Mouse (Mus musculus) erythroblast, adult 5-6 weeks (primary cell): ENCODE data around the gene Ntm. TPM values are rescaled to one million over a fixed set of nuclear protein-coding genes. Genes with fewer than 3 reads are reported as not detected.

Experiments used
- ATAC-seq: replicated peaks from 2 replicates; pipeline ENCODE4 v1.8.0; 2016; ENCODE audit warnings: moderate number of reproducible peaks, mild to moderate bottlenecking, moderate TSS enrichment, inconsistent platforms; ENCODE audit not compliant: poor library complexity, low FRiP score, severe bottlenecking
- total RNA-seq, 2 experiments: library from RNA; stranded (forward) in 1 of 2; stranded (reverse) in 1 of 2; fragments of 150-400 nt in 1 of 2; fragments of 200-764, 138-1000 nt in 1 of 2; gene quantifications; 2 replicates each; pipeline versions ENCODE4 v1.2.3 to v1.2.4; 2015 to 2017; ENCODE audit warnings: low replicate concordance in 2 of 2

The Ntm gene
- total RNA-seq, 2 experiments from 2014 or later = not detected

DNA sequence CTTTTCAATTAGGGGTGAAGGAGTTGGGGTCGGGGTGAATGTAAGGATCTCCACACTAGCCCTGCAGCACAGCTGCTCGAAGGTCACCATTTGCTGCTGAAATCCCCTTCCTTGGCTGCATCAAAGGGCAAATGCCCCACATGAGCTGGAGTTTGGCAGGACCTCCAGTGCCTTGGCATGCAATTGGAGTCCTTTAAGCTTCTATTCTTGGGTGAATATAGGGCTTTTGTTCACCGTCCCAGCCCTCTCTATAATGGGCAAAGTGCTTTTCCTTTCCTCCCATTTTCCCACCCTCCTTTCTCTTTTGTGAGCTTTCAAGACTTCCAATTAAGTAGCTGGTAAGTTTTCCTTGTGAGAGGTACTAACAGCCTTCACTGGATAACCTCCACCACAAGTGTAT lies 156.2 kb downstream of the Ntm start:
- no peak for ATAC-seq

GRCm38 (mm10) chr9:29804483-29804882 lies 158.5 kb downstream of the Ntm start:
- ATAC-seq = no peak

GRCm38 (mm10) chr9:29803738-29804285 lies 159.1 kb downstream of the Ntm start:
- no peak for ATAC-seq

GRCm38 (mm10) chr9:29802990-29803737 lies 159.8 kb downstream of the Ntm start:
- no peak for ATAC-seq

GRCm38 (mm10) chr9:29802071-29802705 lies 160.8 kb downstream of the Ntm start:
- no peak for ATAC-seq

DNA sequence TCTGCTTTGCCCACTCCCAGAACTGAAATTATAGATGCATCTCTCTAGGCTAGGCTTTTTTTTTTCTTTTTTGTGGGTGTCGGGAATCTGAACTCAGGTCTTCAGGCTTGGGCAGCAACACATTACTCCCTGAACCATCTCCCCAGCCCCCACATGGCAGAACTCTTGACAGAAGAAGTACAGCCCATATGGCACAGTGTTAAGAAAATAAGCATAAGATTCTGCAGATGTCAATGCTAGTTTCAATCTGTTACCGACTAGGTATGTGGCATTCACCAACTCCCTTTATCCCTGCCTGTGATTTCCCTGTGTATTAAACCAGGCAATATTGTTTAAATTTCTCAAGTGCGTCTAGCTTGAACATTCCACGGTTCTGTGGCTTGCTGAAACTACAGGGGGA lies 166.7 kb downstream of the Ntm start:
- ATAC-seq = no peak

DNA sequence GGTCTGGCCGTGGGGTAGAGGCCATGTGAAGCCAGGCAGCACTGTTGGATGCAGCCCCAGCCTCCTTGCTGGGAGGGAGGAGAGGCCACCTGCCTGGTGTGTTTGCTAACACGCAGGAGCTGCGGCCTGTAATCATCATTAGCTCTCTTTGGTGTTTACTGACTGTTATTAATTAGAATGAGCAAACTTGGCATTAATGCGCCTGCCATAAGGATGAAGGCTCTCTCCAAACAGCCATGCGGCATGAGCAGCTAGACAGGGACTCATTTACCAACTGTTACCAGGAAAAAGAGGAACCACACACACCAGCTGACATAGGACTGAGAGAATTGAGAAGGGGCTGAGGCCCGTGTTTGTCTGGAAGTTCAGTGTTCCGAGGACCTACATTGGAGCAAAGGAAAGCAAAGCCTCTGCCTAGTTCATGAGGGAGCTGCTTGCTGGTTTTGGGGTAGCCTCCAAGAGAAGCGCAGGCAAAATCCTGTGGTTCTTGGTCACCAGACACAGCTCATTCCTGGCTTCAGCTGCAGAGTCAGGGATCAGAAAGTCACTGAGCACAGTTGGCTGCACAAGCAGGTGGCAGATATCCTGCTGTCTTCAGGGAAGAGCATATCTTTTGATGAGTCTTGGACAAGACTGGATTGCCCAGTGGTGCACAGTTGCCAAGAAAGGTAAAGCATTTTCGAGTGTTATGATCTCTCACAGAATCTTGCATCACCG lies 171.6 kb downstream of the Ntm start:
- ATAC-seq = no peak

GRCm38 (mm10) chr9:29790017-29790416 lies 172.9 kb downstream of the Ntm start:
- ATAC-seq = no peak

DNA sequence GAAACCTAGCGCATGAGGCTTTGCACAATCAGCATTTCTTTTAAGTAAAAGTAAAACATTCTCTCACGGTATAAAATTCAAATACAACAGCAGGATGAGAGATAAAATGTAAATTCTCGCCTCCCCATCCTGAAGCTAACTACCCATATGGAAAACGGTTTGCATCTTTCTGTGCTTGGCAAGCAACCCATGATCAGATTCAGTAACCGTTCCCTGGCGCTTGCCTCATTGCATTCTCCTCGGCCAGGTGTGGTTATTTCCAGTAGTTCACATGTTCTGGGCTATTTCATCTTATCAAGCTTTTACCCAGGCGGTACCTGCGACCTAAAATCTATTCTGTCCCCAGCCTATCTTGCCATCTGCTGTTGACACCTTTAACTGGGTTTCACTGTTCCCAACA lies 174.1 kb downstream of the Ntm start:
- no peak for ATAC-seq

DNA sequence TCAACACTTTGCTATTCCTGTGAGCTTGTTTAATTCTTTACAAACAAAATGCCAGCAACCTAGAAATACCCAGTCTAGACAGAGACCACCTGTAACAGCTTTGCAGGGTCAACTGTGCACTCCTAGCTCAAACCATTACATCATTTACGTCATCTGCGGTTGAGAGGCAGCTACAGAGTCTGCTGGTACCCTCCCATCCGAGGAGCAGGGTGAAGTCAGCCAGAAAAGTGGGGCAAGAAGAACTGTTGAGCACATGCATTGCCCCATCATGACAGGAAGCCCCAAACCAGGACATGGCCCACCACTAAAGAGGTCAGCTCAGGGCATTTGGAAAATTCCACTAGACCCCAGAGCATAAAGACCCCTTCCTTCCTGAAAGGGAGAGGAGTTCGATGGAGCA lies 175.5 kb downstream of the Ntm start:
- no peak for ATAC-seq

DNA sequence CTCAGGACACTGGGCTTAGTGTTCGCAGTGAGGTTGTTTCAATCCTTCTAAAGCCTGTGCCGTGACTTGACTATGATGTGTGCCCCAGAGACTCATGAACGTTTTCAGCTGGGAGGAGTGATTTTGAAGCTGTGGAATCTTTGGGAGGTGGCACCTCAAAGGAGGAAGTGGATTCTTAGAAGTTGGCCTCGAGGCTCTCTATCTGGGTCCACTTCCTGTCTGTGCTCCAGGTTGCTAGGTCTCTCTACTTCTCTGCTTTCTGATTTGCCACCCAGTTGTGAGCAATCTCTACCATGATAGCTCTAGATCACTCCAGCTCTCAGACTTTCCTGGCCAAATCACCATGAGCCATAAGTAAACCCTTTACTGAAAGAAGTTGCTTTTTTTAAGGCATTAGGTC lies 180.2 kb downstream of the Ntm start:
- no peak for ATAC-seq

DNA sequence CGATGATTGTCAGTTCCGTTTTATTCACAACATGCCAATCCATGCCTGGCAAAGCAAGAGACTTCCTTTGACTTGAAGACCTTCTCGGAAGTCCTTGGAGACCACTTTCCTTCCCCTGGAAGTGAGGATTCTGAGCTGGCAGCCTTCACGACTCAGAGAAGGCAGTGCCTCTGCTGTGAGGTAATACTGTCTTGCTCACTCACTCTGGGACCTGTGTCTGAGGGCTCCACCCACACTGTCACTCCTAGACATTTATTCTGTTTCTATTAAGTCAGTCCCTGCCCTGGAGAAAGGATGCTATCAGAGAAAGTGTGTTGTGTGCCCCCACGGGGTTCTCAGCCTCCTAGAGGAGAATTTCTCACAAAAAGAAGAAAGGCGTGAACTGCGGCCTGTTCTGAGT lies 183.2 kb downstream of the Ntm start:
- no peak for ATAC-seq

GRCm38 (mm10) chr9:29776951-29777350 lies 186.0 kb downstream of the Ntm start:
- ATAC-seq = no peak

DNA sequence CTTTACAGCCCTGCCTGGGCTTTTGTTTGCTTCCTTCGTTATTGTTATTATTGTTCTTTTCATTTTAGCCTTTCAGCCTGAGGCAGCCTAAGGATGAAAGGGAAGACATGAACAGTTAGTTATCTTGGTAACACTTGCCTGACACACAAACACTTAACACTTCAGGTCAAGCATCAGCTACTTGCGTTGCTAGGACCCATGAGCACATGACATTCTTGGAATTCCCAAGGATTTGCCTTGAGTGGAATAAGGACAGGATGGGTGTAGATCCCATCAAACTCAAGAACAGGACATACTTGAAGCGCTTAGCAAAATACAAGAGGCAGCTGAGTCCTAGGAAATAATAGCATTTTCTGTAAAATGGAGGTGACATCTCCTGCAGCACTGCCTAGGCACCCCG lies 186.4 kb downstream of the Ntm start:
- ATAC-seq = no peak

DNA sequence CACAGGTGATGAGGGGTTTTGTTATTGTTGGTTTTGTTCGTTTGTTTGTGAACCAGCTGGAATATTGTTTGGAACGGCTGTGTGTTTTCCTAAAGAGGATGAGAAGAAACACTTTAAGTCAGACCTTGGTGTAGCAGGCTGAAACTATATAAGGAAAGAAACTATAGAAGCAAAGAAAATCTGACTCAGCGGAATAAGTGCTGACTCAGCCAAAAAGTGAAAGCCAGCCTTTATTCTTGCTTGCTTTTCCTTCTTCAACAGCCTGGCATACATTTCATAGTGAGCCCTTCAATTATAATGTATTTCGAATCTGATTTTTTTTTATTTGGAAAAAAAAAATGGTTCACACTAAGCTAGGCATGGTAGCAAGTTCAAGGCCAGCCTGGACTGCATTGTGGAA lies 186.9 kb downstream of the Ntm start:
- no peak for ATAC-seq

DNA sequence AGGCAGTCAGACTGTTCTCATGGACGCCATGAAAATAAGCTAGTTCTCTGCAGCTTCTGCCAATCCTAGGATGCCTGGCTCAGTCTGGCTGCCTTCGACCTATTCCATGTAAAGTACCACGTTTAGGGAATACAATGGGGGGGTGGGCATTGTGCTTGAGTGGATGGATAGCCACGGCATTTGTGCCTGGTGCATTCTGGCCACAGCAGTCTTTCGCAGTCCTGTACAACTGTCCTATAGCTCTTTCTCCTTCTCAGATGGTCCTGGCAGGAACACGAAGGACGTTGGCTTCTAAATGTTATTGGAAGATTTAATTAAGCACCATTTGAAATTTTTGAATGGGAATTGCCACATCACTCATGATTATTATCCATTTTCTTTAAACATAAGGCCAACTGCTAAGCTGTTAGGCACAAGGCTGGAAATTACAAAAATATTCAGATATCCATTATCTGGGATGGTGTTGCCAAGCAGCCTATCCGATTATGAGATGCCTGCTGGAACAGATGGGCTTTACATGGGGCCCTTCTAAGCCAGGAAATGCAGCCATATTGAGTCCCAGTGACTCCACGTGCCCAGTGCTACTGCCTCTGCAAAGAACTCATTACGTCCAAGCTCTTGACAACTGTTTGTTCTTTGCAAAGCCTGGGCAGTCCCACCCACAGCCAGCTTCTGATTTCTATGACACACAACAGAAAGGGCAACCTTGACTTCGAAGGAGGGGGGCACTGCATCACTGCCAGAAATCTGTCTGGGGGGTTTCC lies 190.1 kb downstream of the Ntm start:
- no peak for ATAC-seq

GRCm38 (mm10) chr9:29771870-29772269 lies 191.1 kb downstream of the Ntm start:
- no peak for ATAC-seq

- ATAC-seq = no peak
Measured at GRCm38 (mm10) chr9:29771071-29771785, 191.7 kb downstream of the Ntm start.

- no peak for ATAC-seq
Measured at GRCm38 (mm10) chr9:29769361-29769760, 193.6 kb downstream of the Ntm start.
